Mouse (Mus musculus) midbrain, embryonic 11.5 days (tissue): Measurements from ENCODE around the gene Rufy2. TPM values are rescaled to one million over a fixed set of nuclear protein-coding genes. Genes with fewer than 3 reads are reported as not detected.
A peak's percentile ranks its signal among the peaks of the same experiment; 100 is the strongest.

Experiments used
- ATAC-seq: fragments of 200-750 bp; cut with Nextera tagmentation; 2 replicates; pipeline ENCODE4 v1.8.0; 2017; ENCODE audit warnings: moderate TSS enrichment, moderate library complexity; ENCODE audit not compliant: low FRiP score
- DNase-seq: peaks from one replicate; pipeline ENCODE4 v3.0.0; 2015; ENCODE audit warnings: low spot score; ENCODE audit errors: missing footprints
- H3K27ac ChIP-seq: fragments of 300-500 bp; sonication (generic); 2 replicates; pipeline ENCODE4 v1.5.1; 2014; ENCODE audit warnings: low read depth, low read length
- H3K27me3 ChIP-seq: fragments of 300-500 bp; sonication (generic); 2 replicates; pipeline ENCODE4 v1.6.1; 2014; ENCODE audit warnings: mild to moderate bottlenecking, low read length, moderate library complexity, mixed read lengths; ENCODE audit not compliant: control insufficient read depth, insufficient read depth
- H3K36me3 ChIP-seq: fragments of 300-500 bp; sonication (generic); 2 replicates; pipeline ENCODE4 v1.6.1; 2014; ENCODE audit warnings: mild to moderate bottlenecking, low read length, moderate library complexity, mixed read lengths; ENCODE audit not compliant: control insufficient read depth, insufficient read depth
- H3K4me1 ChIP-seq: fragments of 300-500 bp; sonication (generic); 2 replicates; pipeline ENCODE4 v1.6.1; 2014; ENCODE audit warnings: low read length; ENCODE audit not compliant: control insufficient read depth, insufficient read depth
- H3K4me2 ChIP-seq: fragments of 300-500 bp; sonication (generic); 2 replicates; pipeline ENCODE4 v1.6.1; 2014; ENCODE audit warnings: mild to moderate bottlenecking, moderate library complexity
- H3K4me3 ChIP-seq: fragments of 300-500 bp; sonication (generic); 2 replicates; pipeline ENCODE4 v1.5.1; 2014; ENCODE audit warnings: low read depth, low read length
- H3K9ac ChIP-seq: fragments of 300-500 bp; sonication (generic); 2 replicates; pipeline ENCODE4 v1.6.1; 2014; ENCODE audit warnings: low read length
- H3K9me3 ChIP-seq: fragments of 300-500 bp; sonication (generic); 2 replicates; pipeline ENCODE4 v1.6.1; 2016; ENCODE audit warnings: low read length; ENCODE audit not compliant: control insufficient read depth
- WGBS: fragments of 180-500 bp; shearing (Covaris S2); extraction: QIAGEN DNeasy Blood & Tissue Kit; methylation state at CpG from one replicate; pipeline ENCODE4 v1.1.7; 2014; 5-methylcytosine and 5-hydroxymethylcytosine counted together
- polyA plus RNA-seq: library from polyadenylated mRNA; unstranded; fragments of >200 nt; fragmentation: Nextera tagmentation; extraction: Ambion mirVana; gene quantifications from 2 replicates; pipeline ENCODE4 v1.2.1, GENCODE M21; 2014

The Rufy2 gene
- polyA plus RNA-seq, 1 experiment from 2014 or later: 23.2 TPM

DNA sequence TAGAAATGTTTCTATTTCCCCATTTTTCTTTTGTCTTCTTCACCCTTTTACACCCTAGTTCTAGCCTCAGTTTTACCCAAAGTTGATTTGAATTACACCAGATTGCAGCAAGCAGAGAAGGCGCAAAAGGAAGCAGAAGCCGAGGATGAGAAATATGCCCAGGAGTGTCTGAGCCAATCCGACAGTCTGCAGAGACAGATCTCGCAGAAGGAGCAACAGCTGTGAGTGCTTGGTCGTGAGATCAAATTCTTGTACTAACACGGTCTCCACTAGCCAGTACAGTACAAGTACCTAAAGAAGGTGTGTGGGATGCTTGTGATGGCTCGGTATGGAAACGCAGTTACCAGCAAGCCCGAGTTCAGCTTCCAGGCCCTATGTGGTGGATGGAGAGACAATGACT is 24.5 kb downstream of the Rufy2 start:
- no peaks in the 10 kb centered on the region for H3K27me3 ChIP-seq
- H3K9me3 ChIP-seq: no peaks in the 10 kb centered on the region
- H3K9ac ChIP-seq: no peak overlapping the region
- peaks cover 14% of the 10 kb centered on the region for H3K36me3 ChIP-seq
- no peak overlapping the region for H3K4me3 ChIP-seq
- no peak overlapping the region for H3K27ac ChIP-seq
- DNase-seq (no peak), ATAC-seq (no peak)
- WGBS: 91% methylated on average over 9 of the region's 9 CpGs
- no peaks in the 10 kb centered on the region for H3K4me1 ChIP-seq
- H3K4me2 ChIP-seq: no peak overlapping the region

DNA sequence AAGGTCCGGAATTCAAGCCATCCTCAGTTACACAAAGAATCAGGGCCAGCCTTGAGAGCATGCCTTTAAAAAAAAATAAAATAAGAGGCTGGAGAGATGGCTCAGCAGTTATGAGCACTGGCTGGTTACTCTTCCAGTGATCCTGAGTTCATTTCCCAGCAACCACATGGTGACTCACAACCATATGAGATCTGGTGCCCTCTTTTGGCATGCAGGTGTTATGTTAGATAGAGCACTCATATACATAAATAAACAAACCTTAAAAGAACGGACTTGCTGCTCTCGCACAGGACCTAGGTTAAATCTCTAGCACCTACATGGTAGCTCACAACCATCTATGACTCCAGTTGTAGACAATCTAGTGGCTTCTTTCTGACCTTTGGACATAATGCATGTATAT is 28.2 kb downstream of the Rufy2 start:
- no peak overlapping the region for H3K4me2 ChIP-seq
- no peak overlapping the region for H3K27ac ChIP-seq
- no peak for DNase-seq
- no peak for ATAC-seq
- H3K36me3 ChIP-seq: peaks cover 27% of the 10 kb centered on the region
- H3K9ac ChIP-seq: no peak overlapping the region
- no peaks in the 10 kb centered on the region for H3K9me3 ChIP-seq
- no peaks in the 10 kb centered on the region for H3K4me1 ChIP-seq
- H3K4me3 ChIP-seq: no peak overlapping the region
- WGBS: 78% methylated on average over 3 of the region's 3 CpGs
- H3K27me3 ChIP-seq: no peaks in the 10 kb centered on the region

DNA sequence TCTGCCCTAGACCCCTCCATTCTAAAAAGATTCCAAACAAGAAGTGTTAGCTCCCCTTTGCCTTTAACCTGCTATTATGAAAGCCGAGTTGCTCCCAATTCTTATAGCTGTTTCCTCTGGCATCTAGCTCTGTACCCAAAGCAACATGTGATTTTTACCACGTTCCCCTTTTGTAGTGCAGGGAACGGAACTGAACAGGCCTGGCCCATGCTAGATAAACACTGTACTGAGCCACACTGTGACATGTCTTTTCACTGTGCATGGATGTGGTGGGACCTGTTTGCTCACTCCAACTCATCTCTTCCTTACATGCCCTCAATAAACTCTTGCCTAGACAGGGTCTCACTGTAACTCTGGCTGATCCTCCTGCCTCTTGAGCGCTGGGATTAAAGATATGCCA is 30.2 kb downstream of the Rufy2 start:
- Histone ChIP-seq H3K9ac (no peak overlapping the region), H3K4me1 (no peaks in the 10 kb centered on the region), H3K4me3 (no peak overlapping the region), H3K4me2 (no peak overlapping the region), H3K27me3 (no peaks in the 10 kb centered on the region), H3K27ac (no peak overlapping the region), H3K36me3 (peaks cover 28% of the 10 kb centered on the region), H3K9me3 (no peaks in the 10 kb centered on the region)
- ATAC-seq (peak; percentile 45; the same call in 1 of the 2 replicates), DNase-seq (no peak)
- 89% methylated on average over 4 of the region's 4 CpGs for WGBS

DNA sequence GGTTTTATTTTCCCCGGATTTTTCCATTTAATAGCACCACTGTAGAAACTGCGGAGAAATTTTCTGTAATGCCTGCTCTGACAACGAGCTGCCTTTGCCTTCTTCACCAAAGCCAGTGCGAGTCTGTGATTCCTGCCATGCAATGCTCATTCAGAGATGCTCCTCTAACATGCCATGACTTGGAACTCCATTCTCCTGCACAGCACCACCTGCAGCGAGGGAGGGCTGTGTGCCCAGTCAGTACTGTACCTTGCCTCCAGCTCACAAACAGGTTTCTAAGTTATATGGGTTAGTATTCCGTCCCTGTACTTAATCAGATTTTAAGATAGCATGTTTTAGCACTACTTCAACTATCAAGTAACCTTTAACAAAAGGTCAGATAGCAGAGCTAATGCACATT is 31.5 kb downstream of the Rufy2 start:
- 89% methylated on average over 6 of the region's 6 CpGs for WGBS
- no peak for ATAC-seq
- Histone ChIP-seq H3K9ac (no peak overlapping the region), H3K36me3 (peaks cover 35% of the 10 kb centered on the region), H3K4me1 (no peaks in the 10 kb centered on the region), H3K9me3 (no peaks in the 10 kb centered on the region), H3K27me3 (no peaks in the 10 kb centered on the region), H3K27ac (no peak overlapping the region), H3K4me2 (no peak overlapping the region), H3K4me3 (no peak overlapping the region)
- DNase-seq: no peak

DNA sequence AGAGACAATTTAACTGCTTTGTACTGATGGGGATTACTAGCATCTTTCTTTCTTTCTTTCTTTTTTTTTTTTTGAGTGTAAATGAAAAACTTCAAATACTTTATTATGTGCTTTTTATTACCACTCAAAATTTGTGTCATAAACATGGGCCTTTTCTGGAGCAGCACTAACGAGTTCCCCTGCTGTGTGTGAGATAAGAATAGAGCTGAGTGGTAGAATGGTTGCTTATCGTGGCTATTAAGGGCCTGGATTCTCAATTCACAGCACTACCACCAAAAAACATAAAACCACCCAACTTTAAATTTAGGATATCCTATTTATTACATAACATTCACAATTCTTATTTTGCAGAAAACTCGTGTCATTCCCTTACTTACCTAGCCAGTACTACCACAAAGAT is 33.5 kb downstream of the Rufy2 start:
- Histone ChIP-seq H3K9me3 (no peaks in the 10 kb centered on the region), H3K4me1 (no peaks in the 10 kb centered on the region), H3K27me3 (no peaks in the 10 kb centered on the region), H3K36me3 (peaks cover 30% of the 10 kb centered on the region; the same call in 1 of the 2 replicates), H3K9ac (no peak overlapping the region), H3K4me2 (no peak overlapping the region), H3K27ac (no peak overlapping the region), H3K4me3 (no peak overlapping the region)
- ATAC-seq: no peak
- DNase-seq: no peak
- 90% methylated on average over 3 of the region's 3 CpGs for WGBS

DNA sequence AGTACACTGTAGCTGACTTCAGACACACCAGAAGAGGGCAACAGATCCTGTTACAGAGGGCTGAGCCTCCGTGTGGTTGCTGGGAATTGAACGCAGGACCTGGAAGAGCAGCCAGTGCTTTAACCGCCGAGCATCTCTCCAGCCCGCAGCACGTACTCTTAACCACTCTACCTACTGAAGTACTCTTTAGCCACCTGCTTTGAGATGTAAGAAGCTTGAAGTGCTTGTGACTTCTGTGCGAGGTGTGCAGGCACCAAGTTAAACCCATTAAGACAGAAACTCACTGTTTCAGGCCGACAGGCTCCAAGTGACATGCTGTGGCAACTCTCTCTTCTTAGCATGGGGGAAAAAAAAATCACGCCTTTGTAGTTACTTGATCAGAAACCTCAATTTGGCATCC is 34.1 kb downstream of the Rufy2 start:
- WGBS: 92% methylated on average over 9 of the region's 9 CpGs
- Histone ChIP-seq H3K4me3 (no peak overlapping the region), H3K9ac (no peak overlapping the region), H3K27ac (no peak overlapping the region), H3K4me2 (no peak overlapping the region), H3K4me1 (no peaks in the 10 kb centered on the region), H3K36me3 (peaks cover 28% of the 10 kb centered on the region; the same call in 1 of the 2 replicates), H3K9me3 (no peaks in the 10 kb centered on the region), H3K27me3 (no peaks in the 10 kb centered on the region)
- no peak for ATAC-seq
- DNase-seq: no peak

DNA sequence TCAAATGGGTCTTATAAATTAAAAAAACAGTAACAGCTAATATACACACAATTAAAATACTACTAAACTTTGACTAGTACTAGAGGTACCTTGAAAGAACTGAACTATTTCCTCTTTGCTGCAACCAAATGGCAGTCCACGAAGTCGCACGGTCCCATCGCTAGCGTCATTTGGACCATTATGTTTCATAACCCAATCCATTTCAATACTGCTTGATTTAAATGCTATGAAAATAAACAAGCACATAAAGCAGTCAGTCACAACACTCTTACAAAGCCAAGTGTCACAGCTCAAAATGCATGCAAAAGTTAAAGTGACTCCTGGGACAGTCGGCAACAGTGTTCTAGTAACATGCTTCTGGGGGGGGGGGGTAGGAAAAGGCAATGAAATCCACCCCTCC is 39.3 kb downstream of the Rufy2 start:
- peaks cover 8% of the 10 kb centered on the region; the same call in 1 of the 2 replicates for H3K36me3 ChIP-seq
- H3K4me1 ChIP-seq: peaks cover 19% of the 10 kb centered on the region
- H3K27ac ChIP-seq: no peak overlapping the region
- H3K4me3 ChIP-seq: no peak overlapping the region
- ATAC-seq (no peak), DNase-seq (no peak)
- WGBS: 91% methylated on average over 6 of the region's 6 CpGs
- no peak overlapping the region for H3K9ac ChIP-seq
- no peaks in the 10 kb centered on the region for H3K9me3 ChIP-seq
- no peaks in the 10 kb centered on the region for H3K27me3 ChIP-seq
- H3K4me2 ChIP-seq: no peak overlapping the region; the same call in 1 of the 2 replicates

DNA sequence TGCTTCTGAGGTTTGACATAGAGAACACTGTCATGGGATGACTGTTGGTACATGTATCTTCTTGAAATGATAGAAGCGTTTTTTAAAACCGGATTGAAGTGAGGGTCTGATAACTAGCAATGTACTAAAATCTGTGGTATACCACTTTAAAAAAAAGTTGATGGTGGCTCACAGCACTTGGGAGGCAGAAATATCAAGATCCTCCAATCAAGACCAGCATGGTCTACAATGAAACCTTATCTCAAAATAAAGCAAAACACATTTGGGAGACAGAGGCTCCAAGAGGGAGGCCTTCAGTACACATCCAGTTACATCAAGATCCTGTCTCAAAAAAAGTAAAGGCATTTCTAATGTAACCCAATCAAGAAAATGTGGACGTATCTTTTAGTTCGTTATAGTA is 41.7 kb downstream of the Rufy2 start:
- Histone ChIP-seq H3K9me3 (no peaks in the 10 kb centered on the region), H3K27me3 (no peaks in the 10 kb centered on the region), H3K36me3 (no peaks in the 10 kb centered on the region; the same call in 1 of the 2 replicates), H3K4me2 (peak overlapping the region; percentile 80), H3K4me3 (peak overlapping the region; percentile 81), H3K27ac (no peak overlapping the region), H3K9ac (peak overlapping the region; percentile 97), H3K4me1 (peaks cover 33% of the 10 kb centered on the region)
- WGBS: 50% methylated on average over 4 of the region's 4 CpGs
- no peak for DNase-seq
- no peak for ATAC-seq

DNA sequence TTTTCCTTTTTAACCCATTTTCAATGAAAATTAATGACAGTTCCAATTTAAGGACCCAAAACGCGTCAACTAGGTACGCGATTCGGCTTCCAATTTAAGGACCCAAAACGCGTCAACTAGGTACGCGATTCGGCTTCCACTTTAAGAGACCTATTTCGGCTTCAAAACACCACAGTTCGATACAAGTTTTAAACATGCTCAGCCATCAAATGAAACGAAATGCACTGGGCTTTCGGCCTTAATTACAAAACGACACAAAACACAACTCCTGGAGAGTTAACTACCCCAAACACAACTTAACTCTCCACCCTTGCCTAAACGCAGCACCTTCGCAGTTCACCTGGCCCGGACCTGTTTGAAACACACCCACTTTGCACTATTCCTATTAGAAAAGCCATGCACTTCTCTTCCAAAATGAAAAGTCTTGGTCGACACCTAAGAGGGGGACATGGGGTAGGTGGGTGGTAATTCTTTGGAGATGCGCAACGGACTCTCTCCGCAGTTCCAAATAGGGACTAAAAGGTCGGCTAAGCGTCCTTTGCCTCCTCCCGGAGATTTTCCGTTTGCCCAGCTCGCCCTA is 42.6 kb downstream of the Rufy2 start:
- Histone ChIP-seq H3K4me2 (peak overlapping the region; percentile 80), H3K4me1 (peaks cover 40% of the 10 kb centered on the region), H3K4me3 (peak overlapping the region; percentile 81), H3K27ac (peak overlapping the region; percentile 100), H3K9ac (peak overlapping the region; percentile 97), H3K36me3 (no peaks in the 10 kb centered on the region), H3K27me3 (no peaks in the 10 kb centered on the region), H3K9me3 (no peaks in the 10 kb centered on the region)
- peak; percentile 95 for DNase-seq
- under 1% methylated on average over 27 of the region's 27 CpGs for WGBS
- no peak for ATAC-seq
